Mouse (Mus musculus) spleen, adult 2 months (tissue): Measurements from ENCODE around the gene Sorbs2. TPM values are rescaled to one million over a fixed set of nuclear protein-coding genes. Genes with fewer than 3 reads are reported as not detected.

ENCODE experiments used
- DNase-seq, 2 experiments: peaks; one replicate each; pipeline versions ENCODE4 v3.0.0 to v3.0.0-alpha.2; 2012 to 2021; ENCODE audit warnings: low spot score in 2 of 2, low read depth in 1 of 2
- H3K27ac ChIP-seq: fragments of 200-500 bp; 2 replicates; pipeline ENCODE4 v1.5.1; 2012; ENCODE audit warnings: low read length, inconsistent platforms; ENCODE audit not compliant: insufficient read depth
- H3K27me3 ChIP-seq: fragments of 200-500 bp; 2 replicates; pipeline ENCODE4 v1.6.1; 2012; ENCODE audit warnings: mild to moderate bottlenecking, moderate library complexity, low read length, inconsistent platforms; ENCODE audit not compliant: control insufficient read depth, insufficient read depth
- H3K36me3 ChIP-seq: fragments of 200-500 bp; 2 replicates; pipeline ENCODE4 v1.6.1; 2012; ENCODE audit warnings: mild to moderate bottlenecking, low read length, inconsistent platforms; ENCODE audit not compliant: control insufficient read depth, insufficient read depth
- H3K4me1 ChIP-seq: fragments of 200-500 bp; 2 replicates; pipeline ENCODE4 v1.6.1; 2011; ENCODE audit warnings: inconsistent platforms; ENCODE audit not compliant: control insufficient read depth, insufficient read depth, insufficient read length
- H3K4me3 ChIP-seq: fragments of 200-500 bp; 2 replicates; pipeline ENCODE4 v1.5.1; 2011; ENCODE audit warnings: mild to moderate bottlenecking, inconsistent platforms; ENCODE audit not compliant: insufficient read depth, insufficient read length; ENCODE audit errors: extremely low read depth
- CTCF ChIP-seq: fragments of 200-500 bp; IDR thresholded peaks from 2 replicates; pipeline ENCODE4 v1.5.1; 2011; ENCODE audit warnings: mild to moderate bottlenecking, inconsistent platforms; ENCODE audit not compliant: insufficient read depth, insufficient read length, insufficient replicate concordance; ENCODE audit errors: extremely low read depth
- POLR2A ChIP-seq: fragments of 200-500 bp; IDR thresholded peaks from 2 replicates; pipeline ENCODE4 v1.6.1; 2011; ENCODE audit warnings: low read depth, low read length, inconsistent platforms
- WGBS: fragments of 180-500 bp; shearing (Covaris S2); methylation state at CpG from one replicate; pipeline ENCODE4 v1.1.7; 2018; 5-methylcytosine and 5-hydroxymethylcytosine counted together
- polyA plus RNA-seq: library from polyadenylated mRNA; depleted of rRNA; stranded (reverse); fragments of >200 nt; gene quantifications from 2 replicates; pipeline ENCODE4 v1.2.3, GENCODE M21; 2012; rRNA removed

Sorbs2 gene
- 25.4 and 28.5 TPM in 2 replicates for polyA plus RNA-seq

DNA sequence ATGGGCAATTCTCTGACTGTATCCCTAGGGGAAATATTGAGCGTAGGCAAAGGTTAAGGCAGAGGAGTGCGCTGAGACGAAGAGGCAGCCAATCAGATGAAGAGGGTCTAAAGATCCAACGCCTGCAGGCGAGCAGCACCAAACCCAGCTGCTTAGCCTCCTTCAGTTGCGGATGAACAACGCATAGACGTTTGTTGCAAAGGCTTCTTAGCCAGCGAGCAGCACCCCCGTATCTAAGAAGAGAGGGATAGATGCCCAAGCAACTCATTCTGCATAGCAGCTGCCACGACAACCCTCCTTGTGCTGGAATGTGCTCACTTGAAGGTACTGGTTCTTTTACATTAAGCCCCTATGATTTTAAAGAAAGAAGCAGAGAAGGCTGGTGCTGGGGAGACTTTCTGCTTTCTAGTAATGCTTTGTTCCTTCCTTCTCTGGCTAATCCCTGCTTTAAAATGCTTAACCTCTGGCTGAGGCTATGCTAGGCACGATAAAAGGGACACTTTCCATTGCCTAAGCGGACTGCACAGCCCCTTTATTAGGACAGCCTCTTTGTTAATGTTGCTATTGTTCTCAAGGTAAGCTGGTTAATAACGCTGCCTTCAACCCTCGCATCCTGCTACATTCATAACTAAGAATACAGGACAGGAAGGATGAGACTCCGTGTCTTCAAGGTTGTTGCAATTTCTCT, at the start of gene Sorbs2:
Gene Sorbs2 (plus strand): TSS at position 155 of the 688 bp plus-strand sequence.
- 56% methylated on average over 16 of the region's 16 CpGs for WGBS
- Histone ChIP-seq H3K36me3 (no peaks in the 10 kb centered on the region), H3K27ac (no peak within 1 kb of the TSS), H3K27me3 (no peaks in the 10 kb centered on the region), H3K4me1 (no peaks in the 10 kb centered on the region), H3K4me3 (no peak within 1 kb of the TSS)
- no peak for DNase-seq
- TF ChIP-seq POLR2A (no peak), CTCF (no peak)

DNA sequence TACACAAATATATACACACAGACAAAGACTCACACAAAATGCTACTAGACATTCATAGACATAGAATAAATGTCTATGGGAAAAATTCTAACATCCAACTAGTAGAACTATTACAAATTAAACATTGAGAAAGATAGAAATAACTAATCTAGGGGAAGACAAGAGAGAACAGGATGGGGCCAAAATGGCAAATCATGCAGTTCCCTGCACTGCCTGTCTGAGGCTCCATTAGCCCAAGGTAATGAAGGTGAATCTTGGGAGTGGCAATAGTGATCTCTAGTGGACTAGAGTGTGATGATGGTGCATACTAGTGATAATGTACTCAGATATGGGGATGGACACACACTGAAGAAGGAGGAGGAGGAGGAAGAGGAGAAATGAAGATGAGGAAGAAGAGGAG, 49.7 kb upstream of the Sorbs2 start:
- H3K4me1 ChIP-seq: no peaks in the 10 kb centered on the region
- H3K27ac ChIP-seq: no peak overlapping the region
- no peaks in the 10 kb centered on the region for H3K36me3 ChIP-seq
- H3K4me3 ChIP-seq: no peak overlapping the region
- TF ChIP-seq CTCF: no peak
- no peaks in the 10 kb centered on the region for H3K27me3 ChIP-seq
- no peak for DNase-seq

DNA sequence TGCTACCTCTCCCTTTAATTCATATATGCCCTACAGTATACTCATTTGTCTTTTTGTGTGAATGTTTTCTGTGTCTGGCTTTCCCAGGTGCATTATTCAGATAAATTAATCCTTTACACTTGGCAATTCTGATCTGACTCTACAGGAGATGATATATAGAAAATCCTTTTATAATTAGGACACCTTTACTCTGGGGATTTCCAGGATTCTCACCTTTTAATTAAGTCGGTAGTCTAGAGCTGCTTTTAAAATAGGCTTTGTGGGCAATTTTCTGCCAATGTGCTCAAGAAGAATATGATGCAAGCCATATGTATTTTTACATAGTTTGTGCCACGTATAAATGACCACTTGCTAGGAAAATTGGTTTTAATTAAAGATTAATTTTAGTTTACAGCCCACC, 38.6 kb upstream of the Sorbs2 start:
- Histone ChIP-seq H3K27me3 (no peaks in the 10 kb centered on the region), H3K4me3 (no peak overlapping the region), H3K4me1 (no peaks in the 10 kb centered on the region), H3K36me3 (no peaks in the 10 kb centered on the region), H3K27ac (no peak overlapping the region)
- DNase-seq: no peak
- 79% methylated on average over 2 of the region's 2 CpGs for WGBS
- TF ChIP-seq POLR2A (no peak), CTCF (no peak)

DNA sequence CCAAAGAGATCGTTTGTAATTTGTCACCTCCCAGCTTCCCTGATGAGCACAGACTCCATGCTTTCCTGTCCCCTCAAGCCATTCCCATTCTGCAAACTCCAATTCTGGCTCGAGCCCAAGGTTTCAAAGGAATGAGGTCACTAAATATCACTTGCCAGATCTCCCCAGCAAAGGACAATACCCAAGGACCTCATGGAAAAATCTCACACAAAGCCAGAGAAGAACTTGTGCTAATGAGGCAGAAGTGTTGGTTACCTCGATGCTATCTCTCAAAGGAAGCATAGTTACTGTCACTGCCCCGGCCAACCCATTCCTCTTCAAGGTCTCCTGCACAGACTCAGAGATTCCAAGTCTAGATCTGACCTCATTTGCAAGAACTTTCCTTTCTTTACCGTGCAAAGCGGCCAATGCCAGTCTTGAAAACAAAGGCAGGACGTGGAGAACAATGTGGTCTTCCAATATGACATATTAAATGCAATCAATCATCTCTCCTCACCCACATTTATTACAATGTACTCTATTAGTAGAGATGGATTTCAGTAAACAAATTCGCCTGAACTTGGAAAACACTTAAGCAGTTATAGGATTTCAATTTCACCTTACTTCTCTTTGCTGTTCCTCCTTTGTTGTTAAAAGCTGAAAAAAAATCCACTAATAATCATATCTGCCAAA, 37.9 kb upstream of the Sorbs2 start:
- DNase-seq: no peak
- WGBS: 59% methylated on average over 8 of the region's 8 CpGs
- no peak for TF ChIP-seq CTCF
- TF ChIP-seq POLR2A: no peak
- Histone ChIP-seq H3K27ac (no peak overlapping the region), H3K4me1 (no peaks in the 10 kb centered on the region), H3K4me3 (no peak overlapping the region), H3K36me3 (no peaks in the 10 kb centered on the region), H3K27me3 (no peaks in the 10 kb centered on the region)

DNA sequence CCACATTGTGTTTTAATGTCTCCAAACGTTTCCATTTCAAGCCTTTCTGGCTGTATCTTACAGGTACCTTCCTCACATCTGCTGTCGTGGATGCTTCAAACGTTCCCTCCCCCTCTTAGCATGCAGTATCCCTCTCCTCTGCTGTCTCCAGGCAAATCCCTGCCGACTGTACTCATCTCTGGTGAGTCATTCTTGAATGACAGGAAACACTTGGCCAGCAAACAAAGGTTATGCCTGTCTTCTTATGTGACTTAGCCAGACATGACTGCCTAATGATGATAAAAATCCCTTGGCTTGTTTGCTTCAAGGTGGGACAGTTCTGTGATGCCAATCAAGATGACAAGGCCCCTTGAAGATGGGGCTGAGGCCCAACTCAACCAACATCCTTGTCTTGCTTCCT, 26.7 kb upstream of the Sorbs2 start:
- 62% methylated on average over 4 of the region's 4 CpGs for WGBS
- no peaks in the 10 kb centered on the region for H3K36me3 ChIP-seq
- no peaks in the 10 kb centered on the region for H3K4me1 ChIP-seq
- no peaks in the 10 kb centered on the region for H3K27me3 ChIP-seq
- H3K27ac ChIP-seq: no peak overlapping the region
- DNase-seq: no peak
- H3K4me3 ChIP-seq: no peak overlapping the region
- TF ChIP-seq CTCF (no peak), POLR2A (no peak)

DNA sequence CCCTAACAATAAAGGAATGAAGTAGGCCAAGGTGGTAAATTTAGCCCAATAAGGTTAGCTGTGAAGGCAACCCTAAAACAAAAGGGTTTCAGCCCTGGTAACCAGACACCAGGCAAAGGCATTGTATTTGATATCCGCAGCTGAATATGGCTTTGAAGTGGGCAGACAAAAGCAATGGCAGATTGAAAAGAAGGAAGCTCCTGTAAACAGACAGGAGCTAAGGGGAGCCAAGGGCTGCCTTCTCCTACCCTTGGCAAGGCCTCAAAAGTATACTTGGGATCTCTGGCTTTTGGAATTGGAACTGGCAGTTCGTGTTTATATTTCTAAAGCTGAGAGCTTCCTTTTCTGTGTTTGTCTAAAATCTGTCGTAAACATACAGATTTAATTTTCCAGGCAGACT, 21.3 kb upstream of the Sorbs2 start:
- Histone ChIP-seq H3K4me3 (no peak overlapping the region), H3K4me1 (no peaks in the 10 kb centered on the region), H3K27me3 (no peaks in the 10 kb centered on the region), H3K27ac (no peak overlapping the region), H3K36me3 (no peaks in the 10 kb centered on the region)
- TF ChIP-seq CTCF (no peak), POLR2A (no peak)
- 80% methylated on average over 3 of the region's 3 CpGs for WGBS
- no peak for DNase-seq

DNA sequence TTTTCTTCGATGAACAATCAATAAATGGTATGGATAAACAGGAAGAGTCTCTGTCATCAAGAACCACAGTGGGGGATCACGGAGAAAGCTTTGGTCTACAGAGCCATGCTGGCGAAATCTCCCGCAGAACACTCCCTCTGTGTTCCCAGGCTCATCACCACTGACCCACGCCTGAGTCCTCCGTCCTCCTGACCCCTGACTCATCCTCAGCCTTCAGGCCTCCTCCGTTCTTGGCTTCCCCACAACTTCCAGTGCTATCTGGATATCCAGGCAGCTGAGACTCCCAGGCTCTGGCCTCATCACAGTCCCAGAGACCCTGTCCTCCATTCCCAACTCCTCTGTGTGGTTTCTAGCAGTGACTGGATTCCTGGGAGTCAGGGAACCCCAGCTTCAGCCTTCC, 3.6 kb upstream of the Sorbs2 start:
- Histone ChIP-seq H3K27me3 (no peaks in the 10 kb centered on the region), H3K36me3 (no peaks in the 10 kb centered on the region), H3K27ac (no peak overlapping the region), H3K4me1 (no peaks in the 10 kb centered on the region), H3K4me3 (no peak overlapping the region)
- no peak for DNase-seq
- TF ChIP-seq CTCF (no peak), POLR2A (no peak)
- WGBS: 79% methylated on average over 7 of the region's 7 CpGs
